15 mouse cellular contexts compared by ENCODE assay signal in genomic region chr2:14820946-14821345, GRCm38 (mm10).
"Had no signal": no experiment of that assay in that cellular context is flagged by ENCODE, and none has a peak within 500 bp of the region (broad histone marks: within the 10 kb centered on the region; RNA-seq: fewer than 3 reads in every experiment).

No protein-coding gene starts in this region.

- H3K4me2 ChIP-seq: limb, embryonic 15.5 days; liver, embryonic 12.5 days; lung, embryonic 14.5 days; neural tube, embryonic 15.5 days had no signal

- ATAC-seq: liver, embryonic 12.5 days had no signal

- DNase-seq: kidney, postnatal 25 days; lung, embryonic 14.5 days; lung, postnatal 10 days; lung, postnatal 4 days; midbrain, embryonic 14.5 days; right cerebral cortex, adult 18-20 months; right cerebral cortex, postnatal 25 days; thymus, postnatal 14 days had no signal

- H3K4me1 ChIP-seq: liver, embryonic 12.5 days; neural tube, embryonic 15.5 days had no signal

- H3K27me3 ChIP-seq: limb, embryonic 15.5 days; liver, embryonic 12.5 days; neural tube, embryonic 15.5 days had no signal

- H3K9ac ChIP-seq: limb, embryonic 15.5 days; liver, embryonic 12.5 days; lung, embryonic 14.5 days; neural tube, embryonic 15.5 days had no signal

- H3K27ac ChIP-seq: left cerebral cortex, adult 2 months; limb, embryonic 15.5 days; liver, embryonic 12.5 days; midbrain, embryonic 10.5 days; neural tube, embryonic 15.5 days; stomach, postnatal 0 days had no signal

- H3K4me3 ChIP-seq: left cerebral cortex, adult 2 months; limb, embryonic 15.5 days; liver, embryonic 12.5 days; midbrain, embryonic 10.5 days; myocyte; neural tube, embryonic 15.5 days had no signal

- H3K36me3 ChIP-seq: limb, embryonic 15.5 days; liver, embryonic 12.5 days; midbrain, embryonic 10.5 days; neural tube, embryonic 15.5 days had no signal

- H3K9me3 ChIP-seq: limb, embryonic 15.5 days; liver, embryonic 12.5 days; midbrain, embryonic 10.5 days; neural tube, embryonic 15.5 days had no signal
